Mouse (Mus musculus): ENCODE results near the gene 1700001P01Rik. TPM values are rescaled to one million over a fixed set of nuclear protein-coding genes. Genes with fewer than 3 reads are reported as not detected.
A peak's percentile ranks its signal among the peaks of the same experiment; 100 is the strongest.

Gene 1700001P01Rik
- polyA plus RNA-seq, 1 experiment from 2014 or later = 0.24 TPM

DNA sequence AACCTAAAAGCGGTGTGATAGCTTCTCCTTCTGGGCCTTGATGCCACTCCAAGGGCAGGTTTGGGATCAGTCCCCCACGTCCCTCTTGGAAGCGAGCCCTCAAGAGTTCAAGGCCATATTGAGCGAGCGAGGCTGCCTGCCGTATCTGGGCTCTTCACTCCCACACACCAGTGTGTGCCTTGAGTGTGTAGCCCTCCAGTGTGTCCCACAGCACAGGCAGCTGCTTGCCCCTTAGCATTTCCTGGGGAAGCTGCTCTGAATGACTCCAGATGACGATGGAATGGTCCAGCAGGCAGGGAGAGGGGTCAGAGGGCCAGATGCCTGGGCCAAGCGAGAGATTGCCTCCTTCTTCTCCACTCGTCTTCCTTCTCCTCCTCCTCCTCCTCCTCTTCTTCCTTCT is 41.2 kb upstream of the 1700001P01Rik start:
- Histone ChIP-seq H3K36me3 (peaks cover 29% of the 10 kb centered on the region; the same call in 1 of the 2 replicates), H3K4me1 (replicated peaks) (peaks cover 75% of the 10 kb centered on the region), H3K9ac (0 out of 2 replicates have a peak overlapping the region, but pooled peaks have one; percentile 0), H3K9me3 (no peaks in the 10 kb centered on the region), H3K27me3 (replicated peaks) (no peaks in the 10 kb centered on the region), H3K4me3 (replicated peaks) (no peak overlapping the region), H3K4me2 (replicated peaks) (0 out of 2 replicates have a peak overlapping the region, but pooled peaks have one; percentile 2), H3K27ac (peak overlapping the region; percentile 65)
- 43% methylated on average over 9 of the region's 9 CpGs for WGBS
- ATAC-seq = no peak

GRCm38 (mm10) chr11:97816176-97816575 is 40.5 kb upstream of the 1700001P01Rik start:
- Histone ChIP-seq H3K9ac (no peak overlapping the region), H3K4me3 (replicated peaks) (no peak overlapping the region), H3K4me2 (replicated peaks) (no peak overlapping the region; the same call in 1 of the 2 replicates), H3K27me3 (replicated peaks) (no peaks in the 10 kb centered on the region), H3K36me3 (peaks cover 26% of the 10 kb centered on the region; the same call in 1 of the 2 replicates), H3K4me1 (replicated peaks) (peaks cover 77% of the 10 kb centered on the region), H3K27ac (0 out of 2 replicates have a peak overlapping the region, but pooled peaks have one; percentile 65), H3K9me3 (no peaks in the 10 kb centered on the region)
- ATAC-seq = no peak
- WGBS = 77% methylated on average over 5 of the region's 5 CpGs

- Histone ChIP-seq H3K27ac (0 out of 2 replicates have a peak overlapping the region, but pooled peaks have one; percentile 65), H3K36me3 (peaks cover 24% of the 10 kb centered on the region; the same call in 1 of the 2 replicates), H3K27me3 (replicated peaks) (no peaks in the 10 kb centered on the region), H3K9me3 (no peaks in the 10 kb centered on the region), H3K4me1 (replicated peaks) (peaks cover 76% of the 10 kb centered on the region), H3K4me2 (replicated peaks) (no peak overlapping the region), H3K4me3 (replicated peaks) (no peak overlapping the region), H3K9ac (no peak overlapping the region)
- no peak for ATAC-seq
- 77% methylated on average over 11 of the region's 11 CpGs for WGBS
These were observed 40.0 kb upstream of the 1700001P01Rik start for GRCm38 (mm10) chr11:97815736-97816135.

- H3K36me3 ChIP-seq = peaks cover 24% of the 10 kb centered on the region; the same call in 1 of the 2 replicates
- no peaks in the 10 kb centered on the region for H3K9me3 ChIP-seq
- H3K4me3 ChIP-seq (replicated peaks) = no peak overlapping the region
- ATAC-seq = no peak
- no peaks in the 10 kb centered on the region for H3K27me3 ChIP-seq (replicated peaks)
- H3K9ac ChIP-seq = no peak overlapping the region
- H3K4me2 ChIP-seq (replicated peaks) = no peak overlapping the region
- H3K4me1 ChIP-seq (replicated peaks) = peaks cover 88% of the 10 kb centered on the region
- H3K27ac ChIP-seq = peak overlapping the region; percentile 89
- WGBS = 72% methylated on average over 17 of the region's 17 CpGs
These were observed 38.2 kb upstream of the 1700001P01Rik start for GRCm38 (mm10) chr11:97813746-97814515.

DNA sequence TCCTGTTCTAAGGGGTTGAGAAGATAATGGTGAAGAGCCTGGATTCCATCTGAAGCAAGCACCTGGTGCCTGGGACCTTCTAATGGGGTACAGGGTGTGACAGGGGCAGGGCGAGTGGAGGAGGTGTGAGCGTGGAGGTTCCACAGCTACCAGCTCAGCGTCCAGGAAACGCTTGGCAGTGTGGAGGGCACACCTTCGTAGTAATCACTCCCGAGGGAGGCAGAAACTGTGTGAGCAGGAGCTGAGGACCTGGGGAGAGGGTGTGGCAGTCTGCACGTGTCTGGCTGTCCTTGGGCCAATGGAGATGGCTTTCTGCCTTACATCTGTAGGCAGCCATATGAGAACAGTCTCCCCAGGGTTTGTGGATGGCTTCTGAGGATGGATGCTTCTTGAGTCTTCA is 37.4 kb upstream of the 1700001P01Rik start:
- WGBS = 39% methylated on average over 7 of the region's 7 CpGs
- no peak overlapping the region for H3K9ac ChIP-seq

GRCm38 (mm10) chr11:97812491-97812921 is 36.8 kb upstream of the 1700001P01Rik start:
- Histone ChIP-seq H3K36me3 (peaks cover 29% of the 10 kb centered on the region), H3K4me1 (replicated peaks) (peaks cover 89% of the 10 kb centered on the region), H3K9ac (0 out of 2 replicates have a peak overlapping the region, but pooled peaks have one; percentile 21), H3K9me3 (no peaks in the 10 kb centered on the region), H3K4me3 (replicated peaks) (0 out of 2 replicates have a peak overlapping the region, but pooled peaks have one; percentile 2), H3K27me3 (replicated peaks) (no peaks in the 10 kb centered on the region), H3K4me2 (replicated peaks) (peak overlapping the region; percentile 36), H3K27ac (peak overlapping the region; percentile 89)
- peak; percentile 5 for ATAC-seq
- WGBS = 31% methylated on average over 3 of the region's 3 CpGs

More for the DNA sequence above, 37.4 kb upstream of the 1700001P01Rik start:
- Histone ChIP-seq H3K4me1 (replicated peaks) (peaks cover 88% of the 10 kb centered on the region), H3K27ac (peak overlapping the region; percentile 89), H3K9me3 (no peaks in the 10 kb centered on the region), H3K4me2 (replicated peaks) (peak overlapping the region; percentile 36), H3K27me3 (replicated peaks) (no peaks in the 10 kb centered on the region), H3K4me3 (replicated peaks) (no peak overlapping the region), H3K36me3 (peaks cover 28% of the 10 kb centered on the region; the same call in 1 of the 2 replicates)
- peak; percentile 39 for ATAC-seq

- H3K36me3 ChIP-seq = peaks cover 31% of the 10 kb centered on the region
- no peaks in the 10 kb centered on the region for H3K9me3 ChIP-seq
- 0 out of 2 replicates have a peak overlapping the region, but pooled peaks have one; percentile 0 for H3K4me3 ChIP-seq (replicated peaks)
- H3K4me2 ChIP-seq (replicated peaks) = peak overlapping the region; percentile 47
- peak; percentile 78 for ATAC-seq
- H3K27ac ChIP-seq = peak overlapping the region; percentile 89
- peaks cover 88% of the 10 kb centered on the region for H3K4me1 ChIP-seq (replicated peaks)
- peak overlapping the region; percentile 34; the same call in 1 of the 2 replicates for H3K9ac ChIP-seq
- 32% methylated on average over 12 of the region's 13 CpGs for WGBS
- no peaks in the 10 kb centered on the region for H3K27me3 ChIP-seq (replicated peaks)
These were observed 36.0 kb upstream of the 1700001P01Rik start for GRCm38 (mm10) chr11:97811569-97812362.

DNA sequence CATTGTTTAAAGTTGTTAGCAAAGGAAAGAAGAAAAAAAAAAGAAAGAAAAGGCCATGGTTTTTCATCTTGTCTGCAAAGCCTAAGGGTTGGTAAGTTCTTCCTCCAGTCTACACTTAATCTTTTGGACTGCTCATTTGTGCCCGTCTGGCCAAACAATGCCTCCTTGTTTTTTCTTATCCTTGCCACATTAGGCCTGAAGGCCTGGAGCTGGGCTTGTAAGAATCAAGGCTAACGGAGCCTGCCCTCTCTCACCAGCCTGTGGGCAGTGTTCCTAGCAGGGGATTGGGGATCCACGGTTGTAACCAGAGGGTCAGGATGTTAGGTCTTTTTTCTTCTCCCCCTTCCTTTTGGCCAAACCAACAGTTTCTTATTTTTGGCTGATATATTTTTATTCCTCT is 35.3 kb upstream of the 1700001P01Rik start:
- H3K27me3 ChIP-seq (replicated peaks) = no peaks in the 10 kb centered on the region
- peak overlapping the region; percentile 47 for H3K4me2 ChIP-seq (replicated peaks)
- H3K4me1 ChIP-seq (replicated peaks) = peaks cover 88% of the 10 kb centered on the region
- H3K27ac ChIP-seq = peak overlapping the region; percentile 89; the same call in 1 of the 2 replicates
- H3K4me3 ChIP-seq (replicated peaks) = no peak overlapping the region
- no peak for ATAC-seq
- no peaks in the 10 kb centered on the region for H3K9me3 ChIP-seq
- H3K9ac ChIP-seq = no peak overlapping the region
- H3K36me3 ChIP-seq = peaks cover 26% of the 10 kb centered on the region
- WGBS = 40% methylated on average over 3 of the region's 3 CpGs

- no peak overlapping the region for H3K9ac ChIP-seq
- 55% methylated on average over 7 of the region's 7 CpGs for WGBS
These were observed 34.6 kb upstream of the 1700001P01Rik start for GRCm38 (mm10) chr11:97810356-97810755.

DNA sequence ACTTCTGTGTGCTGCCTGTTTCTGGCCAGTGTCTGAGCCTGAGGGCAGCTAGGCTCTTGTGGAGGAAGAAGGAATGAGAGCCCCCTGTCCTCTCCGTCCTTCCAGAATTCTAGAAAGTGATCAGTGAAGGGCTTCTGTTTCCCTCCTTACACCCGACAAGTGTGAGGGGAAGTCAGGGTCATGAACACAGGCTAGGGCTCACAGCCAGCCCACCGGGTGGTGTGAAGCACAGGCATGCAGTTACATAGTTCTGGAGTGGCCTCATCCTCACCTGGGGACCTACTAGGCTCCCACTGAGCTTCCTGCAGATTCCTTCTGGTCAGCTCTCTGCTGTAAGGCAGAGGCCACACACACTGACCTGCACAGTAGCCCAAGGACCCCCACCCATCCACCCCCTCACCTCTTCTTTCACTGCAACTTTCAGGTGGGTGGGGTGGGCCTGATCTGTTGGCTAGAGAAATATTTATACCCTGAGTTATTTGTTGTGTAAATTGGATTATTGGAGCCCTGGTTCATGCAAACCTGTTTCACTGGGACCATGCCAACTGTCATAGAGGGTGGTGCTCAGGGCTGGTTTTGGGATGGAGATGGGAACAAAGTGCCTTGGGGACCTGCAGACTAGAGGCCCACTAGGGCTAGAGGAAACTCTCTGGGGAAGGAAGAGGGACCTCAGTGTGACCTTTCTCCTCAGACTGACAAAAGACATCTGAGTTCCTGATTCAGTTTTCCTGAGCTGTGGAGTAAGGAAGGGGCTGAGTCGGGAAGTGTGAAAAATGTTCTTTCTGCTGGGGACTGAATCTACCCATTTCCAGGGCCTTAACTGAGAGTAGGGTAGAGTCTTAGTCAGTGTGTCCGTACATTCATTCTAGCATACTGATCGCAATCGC is 33.8 kb upstream of the 1700001P01Rik start:
- Histone ChIP-seq H3K4me1 (replicated peaks) (peaks cover 93% of the 10 kb centered on the region), H3K27ac (peak overlapping the region; percentile 71), H3K36me3 (peaks cover 17% of the 10 kb centered on the region; the same call in 1 of the 2 replicates), H3K9ac (no peak overlapping the region), H3K9me3 (no peaks in the 10 kb centered on the region), H3K4me2 (replicated peaks) (peak overlapping the region; percentile 16; the same call in 1 of the 2 replicates), H3K4me3 (replicated peaks) (no peak overlapping the region), H3K27me3 (replicated peaks) (no peaks in the 10 kb centered on the region)
- no peak for ATAC-seq
- WGBS = 53% methylated on average over 7 of the region's 7 CpGs

More at GRCm38 (mm10) chr11:97810356-97810755, 34.6 kb upstream of the 1700001P01Rik start:
- no peaks in the 10 kb centered on the region for H3K9me3 ChIP-seq
- peak overlapping the region; percentile 64 for H3K27ac ChIP-seq
- peaks cover 20% of the 10 kb centered on the region for H3K36me3 ChIP-seq
- H3K4me2 ChIP-seq (replicated peaks) = peak overlapping the region; percentile 17; the same call in 1 of the 2 replicates
- H3K4me1 ChIP-seq (replicated peaks) = peaks cover 88% of the 10 kb centered on the region
- H3K4me3 ChIP-seq (replicated peaks) = no peak overlapping the region
- no peak for ATAC-seq
- H3K27me3 ChIP-seq (replicated peaks) = no peaks in the 10 kb centered on the region

GRCm38 (mm10) chr11:97808621-97809234 is 33.0 kb upstream of the 1700001P01Rik start:
- peak overlapping the region; percentile 16; the same call in 1 of the 2 replicates for H3K4me2 ChIP-seq (replicated peaks)
- peaks cover 13% of the 10 kb centered on the region; the same call in 1 of the 2 replicates for H3K36me3 ChIP-seq
- H3K4me1 ChIP-seq (replicated peaks) = peaks cover 95% of the 10 kb centered on the region

More at GRCm38 (mm10) chr11:97808621-97809234, 33.0 kb upstream of the 1700001P01Rik start:
- H3K27ac ChIP-seq = peak overlapping the region; percentile 71
- H3K4me3 ChIP-seq (replicated peaks) = no peak overlapping the region
- no peak for ATAC-seq
- H3K9ac ChIP-seq = no peak overlapping the region
- no peaks in the 10 kb centered on the region for H3K9me3 ChIP-seq
- 26% methylated on average over 5 of the region's 5 CpGs for WGBS
- no peaks in the 10 kb centered on the region for H3K27me3 ChIP-seq (replicated peaks)
